Mouse (Mus musculus) spleen, adult 2 months (tissue): Measurements from ENCODE around the gene Fras1.

Source experiments
- CTCF ChIP-seq: fragments of 200-500 bp; IDR thresholded peaks from 2 replicates; pipeline ENCODE4 v1.5.1; 2011; ENCODE audit warnings: mild to moderate bottlenecking, inconsistent platforms; ENCODE audit not compliant: insufficient read depth, insufficient read length, insufficient replicate concordance; ENCODE audit errors: extremely low read depth
- POLR2A ChIP-seq: fragments of 200-500 bp; IDR thresholded peaks from 2 replicates; pipeline ENCODE4 v1.6.1; 2011; ENCODE audit warnings: low read depth, low read length, inconsistent platforms

GRCm38 (mm10) chr5:96803091-96803490, 429.3 kb downstream of the Fras1 start:
- TF ChIP-seq POLR2A: no peak
- no peak for TF ChIP-seq CTCF
